Mouse (Mus musculus) embryonic fibroblast, embryonic 13.5 days (primary cell): ENCODE results near the gene Glt8d2. TPM values are rescaled to one million over a fixed set of nuclear protein-coding genes. Genes with fewer than 3 reads are reported as not detected.
"Not testable (repeated sequence)": the region's sequence is repeated elsewhere in the genome, so short reads cannot be mapped to it uniquely, and the experiment has no call there.

ENCODE experiments used
- H3K27ac ChIP-seq: 2 replicates; pipeline ENCODE4 v1.5.1; 2012; ENCODE audit warnings: low read length, control low read depth, inconsistent platforms; ENCODE audit not compliant: insufficient read depth
- H3K4me1 ChIP-seq: 2 replicates; pipeline ENCODE4 v1.6.1; 2011; ENCODE audit warnings: low read length; ENCODE audit not compliant: control insufficient read depth, insufficient read depth
- H3K4me3 ChIP-seq: 2 replicates; pipeline ENCODE4 v1.5.1; 2011; ENCODE audit warnings: mild to moderate bottlenecking, control low read depth, low read length; ENCODE audit not compliant: insufficient read depth
- CTCF ChIP-seq: IDR thresholded peaks from 2 replicates; pipeline ENCODE4 v1.5.1; 2011; ENCODE audit warnings: mild to moderate bottlenecking, control low read depth, low read length, moderate library complexity, borderline replicate concordance; ENCODE audit not compliant: insufficient read depth
- POLR2A ChIP-seq: IDR thresholded peaks from 2 replicates; pipeline ENCODE4 v1.6.1; 2011; ENCODE audit warnings: low read depth, mild to moderate bottlenecking, control low read depth, low read length, moderate library complexity
- polyA plus RNA-seq: library from polyadenylated mRNA; stranded (reverse); fragments of >200 nt; gene quantifications from 2 replicates; pipeline ENCODE4 v1.2.4, GENCODE M21; 2011; ENCODE audit warnings: low read depth; ENCODE audit not compliant: missing spikeins, insufficient read length

The Glt8d2 gene
- polyA plus RNA-seq, 1 experiment = 10.4 TPM

DNA sequence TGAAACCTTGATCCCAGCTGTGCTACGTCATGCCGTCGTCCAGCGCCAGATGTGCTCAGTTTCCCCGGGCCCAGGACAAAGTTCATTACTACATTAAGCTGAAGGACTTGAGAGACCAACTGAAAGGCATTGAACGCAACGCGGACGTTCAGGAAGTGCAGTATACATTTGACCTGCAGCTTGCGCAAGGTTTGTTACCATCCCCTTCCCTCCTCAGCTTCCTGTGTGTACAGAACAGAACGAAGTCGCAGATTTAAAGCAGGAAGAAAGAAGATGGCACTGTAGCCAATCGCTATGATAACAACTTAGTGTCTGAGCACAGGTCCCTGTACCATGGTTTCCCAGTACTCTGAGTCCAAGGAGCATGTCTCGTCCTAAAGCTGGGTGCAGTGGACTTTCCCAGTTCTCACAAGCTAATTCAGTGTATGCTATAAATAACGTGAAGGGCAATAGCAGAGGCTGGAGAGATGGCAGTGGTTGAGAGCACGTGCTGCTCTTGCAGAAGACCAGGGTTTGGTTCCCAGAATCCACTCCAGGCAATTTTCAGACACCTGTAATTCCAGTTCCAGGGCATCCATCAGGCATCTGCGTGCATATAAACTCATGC, 43.1 kb downstream of the Glt8d2 start:
- Histone ChIP-seq H3K27ac (no peak overlapping the region), H3K4me3 (no peak overlapping the region), H3K4me1 (no peaks in the 10 kb centered on the region)
- TF ChIP-seq CTCF (no peak), POLR2A (no peak)

DNA sequence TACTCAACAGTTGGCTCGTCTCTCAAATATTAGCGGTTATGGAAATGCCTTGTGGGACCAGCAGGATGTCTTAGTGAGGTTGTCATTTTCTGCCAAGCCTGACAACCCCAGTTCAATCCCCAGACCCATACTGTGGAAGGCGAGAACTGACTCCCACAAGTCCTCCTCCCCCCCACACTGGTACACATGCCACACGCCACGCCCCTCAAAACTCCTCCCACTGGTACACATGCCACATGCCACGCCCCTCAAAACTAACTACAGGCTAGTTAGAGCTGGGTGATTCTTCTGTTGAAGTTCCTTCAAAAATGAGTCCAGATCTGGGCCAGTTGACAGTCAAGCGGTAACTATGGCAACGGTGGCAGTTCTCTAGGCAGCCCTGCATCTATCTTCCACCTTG, 44.4 kb downstream of the Glt8d2 start:
- Histone ChIP-seq H3K4me3 (no peak overlapping the region), H3K4me1 (no peaks in the 10 kb centered on the region), H3K27ac (no peak overlapping the region)
- TF ChIP-seq POLR2A (no peak), CTCF (no peak)

DNA sequence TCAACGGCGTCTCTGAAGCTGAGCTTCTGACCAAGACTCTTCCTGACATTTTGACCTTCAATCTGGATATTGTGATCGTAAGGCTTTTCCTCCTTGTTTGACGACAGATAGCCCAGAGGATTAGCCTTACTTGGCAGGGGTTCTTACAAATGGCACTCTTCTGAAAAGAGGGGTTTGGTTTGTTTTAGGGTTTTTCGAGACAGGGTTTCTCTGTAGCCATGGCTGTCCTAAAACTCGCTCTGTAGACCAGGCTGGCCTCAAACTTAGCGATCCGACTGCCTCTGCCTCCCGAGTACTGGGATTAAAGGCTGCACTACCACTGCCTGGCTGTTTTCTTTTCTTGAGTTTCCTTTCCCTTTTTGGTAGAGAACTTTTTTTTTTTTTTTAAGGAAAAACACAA, 49.0 kb downstream of the Glt8d2 start:
- Histone ChIP-seq H3K4me1 (no peaks in the 10 kb centered on the region), H3K4me3 (no peak overlapping the region), H3K27ac (no peak overlapping the region)
- TF ChIP-seq POLR2A (no peak), CTCF (no peak)

DNA sequence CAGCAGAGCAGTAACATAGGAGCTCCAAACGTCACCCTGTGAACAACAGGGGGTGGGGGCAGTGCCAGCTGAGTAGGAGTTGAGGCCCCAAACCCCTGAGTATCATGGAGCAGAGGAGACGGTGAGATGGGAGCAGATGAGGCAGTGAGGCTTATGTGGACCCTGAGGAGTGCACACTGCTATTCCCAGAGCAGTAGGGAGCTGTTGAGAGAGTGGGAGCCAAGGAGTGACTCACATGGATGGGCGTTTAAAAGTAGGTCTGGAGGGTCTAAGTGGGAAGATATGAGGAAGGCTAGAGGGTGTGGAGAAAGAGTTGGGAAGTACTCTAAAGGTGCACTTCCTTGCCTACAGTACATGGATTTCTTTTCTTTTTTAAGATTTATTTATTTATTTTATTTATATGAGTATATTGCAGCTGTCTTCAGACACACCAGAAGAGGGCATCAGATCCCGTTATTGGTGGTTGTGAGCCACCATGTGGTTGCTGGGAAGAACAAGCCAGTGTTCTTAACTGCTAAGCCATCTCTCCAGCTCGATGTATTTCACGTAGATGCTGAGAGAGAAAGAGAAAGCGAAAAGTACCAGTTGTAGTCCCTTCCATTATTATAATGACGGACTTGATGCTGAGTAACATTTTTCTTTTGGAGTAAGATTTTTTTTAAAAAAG, 51.3 kb downstream of the Glt8d2 start:
- no peak overlapping the region for H3K4me3 ChIP-seq
- no peaks in the 10 kb centered on the region for H3K4me1 ChIP-seq
- no peak for TF ChIP-seq POLR2A
- no peak for TF ChIP-seq CTCF

DNA sequence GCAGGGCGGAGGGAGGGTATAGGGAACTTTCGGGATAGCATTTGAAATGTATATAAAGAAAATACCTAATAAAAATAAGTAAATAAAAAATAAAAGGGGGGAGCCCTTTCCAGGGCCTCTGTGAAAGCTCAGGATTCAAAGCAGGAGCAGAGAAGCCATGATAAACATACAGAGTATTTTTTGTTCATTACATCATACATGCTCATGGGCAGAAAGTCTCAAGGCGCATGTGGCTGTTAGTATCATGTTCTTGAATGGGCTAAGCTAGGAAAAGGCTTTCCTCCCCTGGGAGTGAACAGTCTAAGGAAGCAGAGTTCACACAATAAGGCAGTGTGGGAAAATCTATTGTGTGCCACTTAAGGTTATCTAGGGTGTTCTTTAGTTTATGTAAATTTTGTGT, 54.1 kb downstream of the Glt8d2 start:
- Histone ChIP-seq H3K4me1 (no peaks in the 10 kb centered on the region), H3K4me3 (no peak overlapping the region), H3K27ac (no peak overlapping the region)
- TF ChIP-seq POLR2A (no peak), CTCF (no peak)

More for the DNA sequence above, 51.3 kb downstream of the Glt8d2 start:
- H3K27ac ChIP-seq = no peak overlapping the region

DNA sequence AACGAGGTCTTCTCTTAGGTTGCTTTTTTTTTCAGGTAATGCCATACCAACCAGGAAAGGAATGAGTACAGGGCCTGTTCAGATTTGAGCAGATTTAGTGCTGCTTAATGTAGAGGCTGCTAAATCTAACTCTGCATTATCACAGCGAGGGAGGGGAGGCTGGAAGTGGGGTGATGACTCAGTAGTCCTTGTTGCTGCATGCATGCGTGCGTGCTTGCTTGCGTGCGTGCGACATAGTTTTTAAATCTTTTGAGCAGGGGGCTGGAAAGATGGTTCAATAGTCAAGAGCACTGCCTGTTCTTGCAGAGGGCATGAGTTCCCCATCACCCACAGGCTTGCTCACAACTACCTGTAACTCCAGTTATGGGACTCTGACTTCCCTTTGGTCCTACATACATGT, 56.1 kb downstream of the Glt8d2 start:
- Histone ChIP-seq H3K4me3 (no peak overlapping the region), H3K4me1 (no peaks in the 10 kb centered on the region), H3K27ac (no peak overlapping the region)
- TF ChIP-seq POLR2A = no peak

DNA sequence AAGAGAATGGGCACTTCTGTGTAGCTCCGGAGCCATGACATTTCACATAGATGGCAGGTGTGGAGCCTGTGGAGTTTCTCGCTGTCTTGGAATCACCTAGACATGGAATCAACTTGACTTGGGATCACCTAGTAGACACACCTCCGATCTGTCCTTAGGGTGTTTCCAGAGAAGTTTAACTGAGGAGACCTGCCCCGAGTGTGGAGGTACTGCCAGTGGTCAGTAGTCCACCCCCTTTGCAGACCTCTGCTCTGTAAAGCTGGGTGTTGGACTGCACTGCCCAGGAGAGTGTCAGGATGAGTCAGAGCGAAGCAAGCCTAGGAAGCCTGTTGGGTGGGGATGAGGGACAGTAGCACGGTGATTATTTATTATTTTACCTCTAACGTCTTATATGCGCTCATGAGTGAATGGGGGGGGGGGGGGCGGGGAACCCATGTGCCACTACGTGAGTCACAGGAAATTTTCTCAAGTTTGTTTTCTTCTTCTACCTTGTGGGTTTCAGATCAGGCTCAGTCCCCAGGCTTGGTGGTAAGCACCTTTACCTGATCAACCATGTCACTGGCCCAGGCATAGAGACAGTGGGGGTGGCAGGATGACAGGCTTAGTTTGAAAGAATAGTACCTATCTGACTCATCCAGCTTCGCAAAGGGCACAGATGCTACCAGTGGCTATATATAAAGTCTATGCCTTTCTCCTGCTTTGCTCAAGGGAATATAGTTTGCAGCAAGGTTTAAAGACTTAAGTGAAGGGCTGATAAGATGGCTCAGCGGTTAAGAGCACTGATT, 57.8 kb downstream of the Glt8d2 start:
- H3K27ac ChIP-seq = no peak overlapping the region
- H3K4me3 ChIP-seq = no peak overlapping the region
- H3K4me1 ChIP-seq = no peaks in the 10 kb centered on the region
- TF ChIP-seq POLR2A (no peak), CTCF (no peak)

DNA sequence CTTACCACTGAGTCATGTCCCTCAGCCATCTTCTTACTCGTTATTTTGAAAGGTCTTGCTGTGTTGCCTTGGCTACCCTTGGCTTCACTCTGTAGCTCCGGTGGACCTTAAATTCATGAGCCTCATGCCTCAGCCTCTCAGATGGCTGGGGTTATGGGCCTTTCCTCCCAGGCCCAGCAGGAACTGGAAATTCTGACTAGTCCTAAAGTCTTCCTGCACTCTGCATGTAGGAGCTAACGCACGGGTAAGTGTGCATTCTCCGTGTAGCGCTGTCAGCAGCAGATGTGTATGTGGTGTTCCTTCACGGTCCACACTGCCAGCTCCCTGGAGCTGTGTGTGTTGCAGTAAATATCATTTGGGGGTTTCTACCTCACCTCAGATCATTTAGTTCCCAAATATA, 59.3 kb downstream of the Glt8d2 start:
- Histone ChIP-seq H3K4me3 (peak overlapping the region; percentile 88; the same call in 1 of the 2 replicates), H3K27ac (no peak overlapping the region), H3K4me1 (no peaks in the 10 kb centered on the region)
- TF ChIP-seq CTCF (no peak), POLR2A (no peak)

DNA sequence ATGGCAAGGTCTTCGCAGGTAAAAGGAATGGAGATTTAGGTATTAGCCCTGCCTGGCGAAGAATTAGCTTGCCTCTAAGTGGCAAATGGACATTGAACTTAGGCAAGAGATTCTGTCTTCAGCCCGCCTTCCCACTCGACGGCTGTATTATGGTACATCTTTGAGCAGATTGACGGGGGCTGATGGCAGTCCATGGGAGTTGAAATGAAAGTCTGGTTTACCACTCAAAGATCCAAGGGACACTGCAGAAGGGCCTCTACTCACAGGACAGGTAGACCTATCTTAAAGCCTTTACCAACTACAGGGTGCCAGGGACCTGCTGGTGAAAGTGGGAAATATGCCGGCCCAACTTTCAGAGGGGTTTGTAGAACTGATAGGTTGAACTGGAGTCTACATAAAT, 60.0 kb downstream of the Glt8d2 start:
- Histone ChIP-seq H3K4me3 (peak overlapping the region; percentile 88), H3K4me1 (no peaks in the 10 kb centered on the region), H3K27ac (no peak overlapping the region)
- no peak for TF ChIP-seq CTCF
- no peak for TF ChIP-seq POLR2A

DNA sequence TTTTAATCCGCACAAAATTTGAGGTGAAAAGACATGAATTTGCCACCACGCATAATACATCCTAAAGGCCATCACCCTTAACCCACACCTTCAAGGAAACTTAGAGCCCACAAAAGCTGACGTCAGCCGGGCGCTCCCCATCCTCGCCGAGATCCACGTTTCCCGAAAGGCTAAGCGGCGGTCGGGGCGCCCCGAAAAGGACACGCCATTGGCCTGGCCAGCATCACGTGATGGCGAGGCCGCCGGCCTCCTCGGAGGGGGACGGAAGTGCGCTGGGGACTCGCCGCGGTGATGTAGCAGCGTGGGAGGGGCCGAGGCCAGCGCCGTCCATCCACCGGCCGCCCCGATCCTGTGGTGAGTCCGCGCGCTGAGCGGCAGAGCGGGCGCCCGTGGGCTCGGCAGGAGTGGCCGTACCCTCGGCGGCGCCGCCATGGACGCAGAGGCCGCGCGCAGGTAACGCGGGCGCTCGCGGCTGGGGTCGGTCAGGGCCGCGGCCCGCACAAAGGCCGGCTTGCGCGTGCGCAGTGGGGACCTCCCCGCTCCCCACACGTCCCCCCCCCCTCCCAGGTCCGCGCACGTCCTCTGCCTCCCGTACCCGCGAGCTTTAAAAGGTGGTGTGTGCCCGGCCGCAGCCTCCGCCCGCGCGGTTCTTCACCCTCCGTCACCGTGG, 60.7 kb downstream of the Glt8d2 start, which contains the start of gene Tdg:
TSS of gene Tdg (plus strand) at position 243 of the 670 bp plus-strand sequence.
- peak within 1 kb of the TSS; percentile 88 for H3K4me3 ChIP-seq
- not testable (repeated sequence) for H3K4me1 ChIP-seq
- peak within 1 kb of the TSS; percentile 86 for H3K27ac ChIP-seq
- TF ChIP-seq POLR2A = peak; percentile 78

DNA sequence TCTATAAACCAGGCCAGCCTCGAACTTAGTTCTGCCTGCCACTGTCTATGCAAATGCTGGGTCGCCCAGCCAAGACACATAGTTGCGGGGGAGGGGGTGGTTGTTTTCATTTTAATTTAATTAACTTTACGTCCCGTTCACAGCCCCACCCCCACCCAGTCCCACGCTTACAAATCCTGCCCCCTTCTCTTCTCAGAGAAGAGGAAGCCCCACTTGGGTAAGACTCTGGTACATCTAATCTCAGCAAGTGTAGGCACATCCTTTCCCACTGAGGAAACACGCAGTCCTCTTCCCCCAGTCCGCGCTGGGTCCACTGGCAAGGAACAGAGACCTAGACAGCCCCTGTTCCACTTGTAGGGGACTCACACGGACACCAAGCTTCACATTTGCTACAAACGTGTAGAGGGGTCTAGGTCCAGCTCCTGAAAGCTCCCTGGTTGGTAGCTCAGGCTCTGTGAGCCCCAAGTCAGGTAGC, 61.3 kb downstream of the Glt8d2 start:
- Histone ChIP-seq H3K4me3 (peak overlapping the region; percentile 66), H3K27ac (peak overlapping the region; percentile 86), H3K4me1 (no peaks in the 10 kb centered on the region)
- no peak; the same call in 1 of the 2 replicates for TF ChIP-seq POLR2A
- TF ChIP-seq CTCF = no peak

DNA sequence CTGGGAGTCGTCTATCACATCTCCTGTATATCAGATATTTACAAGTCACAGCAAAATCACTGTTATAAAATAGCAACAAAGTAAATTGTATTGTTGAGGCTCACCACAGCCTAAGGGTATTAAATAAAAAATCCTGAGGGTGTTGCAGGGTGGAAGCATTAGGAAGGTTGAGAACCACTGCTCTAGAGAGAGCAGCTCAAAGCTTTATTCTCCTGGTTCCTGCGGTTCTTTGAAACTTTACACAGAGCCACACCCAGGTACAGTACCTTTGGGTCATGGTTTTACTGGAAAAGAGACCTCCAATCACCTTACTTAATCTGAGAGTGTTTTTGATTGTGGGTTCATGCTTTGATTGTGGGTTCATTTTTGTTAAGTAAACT, 66.9 kb downstream of the Glt8d2 start:
- H3K4me1 ChIP-seq, H3K27ac ChIP-seq: not testable (repeated sequence)
- H3K4me3 ChIP-seq = peak overlapping the region; percentile 32
